Mouse (Mus musculus) embryonic facial prominence, embryonic 12.5 days (tissue): ENCODE data around the gene Cdt1. TPM values are rescaled to one million over a fixed set of nuclear protein-coding genes. Genes with fewer than 3 reads are reported as not detected.
A peak's percentile ranks its signal among the peaks of the same experiment; 100 is the strongest.

Experiments used
- ATAC-seq: fragments of 200-750 bp; cut with Nextera tagmentation; 2 replicates; pipeline ENCODE4 v1.8.0; 2017; ENCODE audit not compliant: insufficient number of reproducible peaks, insufficient read depth, low FRiP score, low TSS enrichment
- H3K27ac ChIP-seq: fragments of 300-500 bp; sonication (generic); 2 replicates; pipeline ENCODE4 v1.5.1; 2016; ENCODE audit warnings: mild to moderate bottlenecking
- H3K27me3 ChIP-seq: fragments of 300-500 bp; sonication (generic); 2 replicates; pipeline ENCODE4 v1.6.1; 2016; ENCODE audit warnings: mild to moderate bottlenecking, moderate library complexity
- H3K36me3 ChIP-seq: fragments of 300-500 bp; sonication (generic); 2 replicates; pipeline ENCODE4 v1.6.1; 2016; ENCODE audit warnings: mild to moderate bottlenecking
- H3K4me1 ChIP-seq: fragments of 300-500 bp; sonication (generic); 2 replicates; pipeline ENCODE4 v1.6.1; 2016
- H3K4me2 ChIP-seq: fragments of 300-500 bp; sonication (generic); replicated peaks from 2 replicates; pipeline ENCODE4 v1.6.1; 2016; ENCODE audit warnings: mild to moderate bottlenecking, moderate library complexity
- H3K4me3 ChIP-seq: fragments of 300-500 bp; sonication (generic); 2 replicates; pipeline ENCODE4 v1.5.1; 2016; ENCODE audit warnings: mild to moderate bottlenecking
- H3K9ac ChIP-seq: fragments of 300-500 bp; sonication (generic); 2 replicates; pipeline ENCODE4 v1.6.1; 2016; ENCODE audit warnings: mild to moderate bottlenecking, moderate library complexity
- H3K9me3 ChIP-seq: fragments of 300-500 bp; sonication (generic); 2 replicates; pipeline ENCODE4 v1.6.1; 2016; ENCODE audit warnings: mild to moderate bottlenecking, moderate library complexity
- WGBS: fragments of 180-500 bp; shearing (Covaris S2); methylation state at CpG from one replicate; pipeline ENCODE4 v1.1.7; 2016; 5-methylcytosine and 5-hydroxymethylcytosine counted together
- polyA plus RNA-seq: library from polyadenylated mRNA; unstranded; fragments of >200 nt; fragmentation: Nextera tagmentation; extraction: Ambion mirVana; gene quantifications from 2 replicates; pipeline ENCODE4 v1.2.1, GENCODE M21; 2016

Gene Cdt1
- polyA plus RNA-seq, 1 experiment from 2014 or later = 41.6 TPM

DNA sequence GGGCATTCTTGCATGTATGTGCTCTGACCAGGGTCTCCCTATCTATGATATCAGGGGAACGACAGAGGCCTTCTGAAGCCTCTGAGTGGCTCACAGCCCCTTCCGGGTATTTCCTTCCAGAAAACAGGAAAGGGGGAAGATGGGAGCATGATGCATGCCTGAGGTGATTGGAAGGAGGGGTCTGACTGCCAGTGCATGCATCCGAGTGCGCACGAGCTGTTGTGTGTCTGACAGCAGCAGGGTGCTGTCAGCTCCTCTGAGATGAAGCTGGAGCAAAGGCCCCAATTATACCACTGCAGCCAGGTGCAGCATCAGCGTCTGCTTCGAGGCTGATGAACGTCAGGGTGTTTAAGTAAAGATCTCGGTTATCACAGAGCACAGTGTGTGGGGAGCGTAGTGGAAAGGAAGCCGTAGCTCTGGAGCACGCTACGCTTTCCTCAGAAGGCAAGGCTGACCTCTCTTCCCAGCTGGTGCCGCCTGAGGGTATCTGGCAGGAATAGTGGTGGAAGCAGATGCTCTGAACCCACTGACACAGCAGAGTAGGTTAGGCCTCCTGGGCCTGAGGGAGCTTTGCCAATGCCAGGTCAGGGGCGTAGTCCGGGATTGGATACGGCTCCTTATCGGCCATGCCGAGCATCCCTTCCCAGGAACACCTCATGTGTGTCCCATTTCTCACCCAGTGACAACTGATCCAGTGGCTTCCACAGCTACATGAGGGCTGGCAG, 26.1 kb downstream of the Cdt1 start:
- Histone ChIP-seq H3K36me3 (no peaks in the 10 kb centered on the region), H3K27ac (no peak overlapping the region), H3K27me3 (no peaks in the 10 kb centered on the region), H3K9ac (no peak overlapping the region), H3K9me3 (no peaks in the 10 kb centered on the region), H3K4me3 (no peak overlapping the region), H3K4me1 (no peaks in the 10 kb centered on the region), H3K4me2 (no peak overlapping the region)
- WGBS = 72% methylated on average over 19 of the region's 19 CpGs
- ATAC-seq = no peak

- no peak for ATAC-seq
- no peaks in the 10 kb centered on the region for H3K27me3 ChIP-seq
Observed at GRCm38 (mm10) chr8:122596031-122596430, 28.2 kb downstream of the Cdt1 start.

DNA sequence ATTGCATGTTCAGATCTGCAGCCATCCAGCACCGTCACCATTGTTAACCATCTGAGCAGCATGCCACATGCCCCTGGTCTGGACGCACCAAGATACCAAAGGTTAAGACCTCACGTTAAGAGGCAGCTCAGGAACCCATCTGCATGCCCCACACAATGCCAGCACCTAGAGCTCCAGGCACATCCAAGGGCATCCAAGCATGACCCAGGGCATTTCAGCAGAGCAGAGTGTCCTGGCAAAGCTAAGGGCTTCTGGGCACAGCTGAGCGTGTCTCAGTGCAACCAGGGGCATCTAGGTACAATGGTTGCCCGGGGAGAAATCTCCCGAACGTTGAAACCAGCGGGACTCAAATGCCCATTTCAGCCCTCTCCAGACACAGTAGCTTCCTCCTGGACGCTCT, 32.9 kb downstream of the Cdt1 start:
- H3K27me3 ChIP-seq = no peaks in the 10 kb centered on the region
- no peak overlapping the region for H3K27ac ChIP-seq
- no peak for ATAC-seq
- H3K9ac ChIP-seq = no peak overlapping the region
- no peaks in the 10 kb centered on the region for H3K9me3 ChIP-seq
- no peaks in the 10 kb centered on the region for H3K4me1 ChIP-seq
- no peak overlapping the region for H3K4me2 ChIP-seq
- H3K36me3 ChIP-seq = 0 out of 2 replicates have a peak, but pooled peaks cover 6% of the 10 kb centered on the region
- no peak overlapping the region for H3K4me3 ChIP-seq
- WGBS = 93% methylated on average over 9 of the region's 9 CpGs

More at GRCm38 (mm10) chr8:122596031-122596430, 28.2 kb downstream of the Cdt1 start:
- Histone ChIP-seq H3K4me1 (no peaks in the 10 kb centered on the region), H3K36me3 (0 out of 2 replicates have a peak, but pooled peaks cover 6% of the 10 kb centered on the region), H3K4me3 (no peak overlapping the region), H3K4me2 (no peak overlapping the region), H3K27ac (no peak overlapping the region), H3K9ac (no peak overlapping the region), H3K9me3 (no peaks in the 10 kb centered on the region)
- 49% methylated on average over 4 of the region's 4 CpGs for WGBS

GRCm38 (mm10) chr8:122604640-122605039, 36.8 kb downstream of the Cdt1 start:
- no peak for ATAC-seq

DNA sequence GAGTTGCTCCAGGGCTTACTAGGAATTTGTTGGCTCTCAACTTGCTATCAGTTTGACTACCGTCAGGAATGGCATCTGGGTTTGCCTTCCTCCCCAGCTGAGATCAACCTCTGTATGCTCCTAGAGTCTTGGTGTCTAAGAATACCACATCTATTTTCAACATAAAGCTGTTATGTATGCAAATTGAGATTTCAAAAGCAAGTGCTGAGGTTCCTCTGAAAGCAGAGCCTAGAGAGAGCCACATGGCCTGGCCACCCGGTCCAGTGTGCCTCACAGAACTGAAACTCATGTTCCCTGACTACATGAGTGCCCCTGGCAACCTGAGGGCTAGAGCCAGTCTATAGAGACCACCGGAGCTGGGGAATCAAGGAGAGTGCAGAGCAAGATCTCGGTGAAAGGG, 37.6 kb downstream of the Cdt1 start:
- 78% methylated on average over 4 of the region's 4 CpGs for WGBS

More at GRCm38 (mm10) chr8:122604640-122605039, 36.8 kb downstream of the Cdt1 start:
- WGBS = 67% methylated on average over 1 of the region's 1 CpGs
- H3K9ac ChIP-seq = no peak overlapping the region
- no peaks in the 10 kb centered on the region for H3K4me1 ChIP-seq
- H3K27me3 ChIP-seq = no peaks in the 10 kb centered on the region
- no peak overlapping the region for H3K4me3 ChIP-seq
- H3K36me3 ChIP-seq = no peaks in the 10 kb centered on the region
- H3K4me2 ChIP-seq = no peak overlapping the region
- no peak overlapping the region for H3K27ac ChIP-seq
- H3K9me3 ChIP-seq = no peaks in the 10 kb centered on the region

GRCm38 (mm10) chr8:122606810-122607209, 39.0 kb downstream of the Cdt1 start:
- no peak overlapping the region for H3K4me2 ChIP-seq
- no peak overlapping the region for H3K9ac ChIP-seq
- no peak for ATAC-seq
- H3K4me3 ChIP-seq = no peak overlapping the region
- H3K9me3 ChIP-seq = no peaks in the 10 kb centered on the region
- H3K27me3 ChIP-seq = no peaks in the 10 kb centered on the region
- H3K36me3 ChIP-seq = no peaks in the 10 kb centered on the region
- H3K27ac ChIP-seq = no peak overlapping the region
- H3K4me1 ChIP-seq = peaks cover 7% of the 10 kb centered on the region
- WGBS = 82% methylated on average over 11 of the region's 12 CpGs

More for the DNA sequence above, 37.6 kb downstream of the Cdt1 start:
- H3K4me3 ChIP-seq = no peak overlapping the region
- H3K9me3 ChIP-seq = no peaks in the 10 kb centered on the region
- H3K9ac ChIP-seq = no peak overlapping the region
- peaks cover under 1% of the 10 kb centered on the region; the same call in 1 of the 2 replicates for H3K4me1 ChIP-seq
- H3K27me3 ChIP-seq = no peaks in the 10 kb centered on the region
- ATAC-seq = no peak
- no peaks in the 10 kb centered on the region for H3K36me3 ChIP-seq
- no peak overlapping the region for H3K27ac ChIP-seq
- H3K4me2 ChIP-seq = no peak overlapping the region

GRCm38 (mm10) chr8:122610209-122610608, 42.4 kb downstream of the Cdt1 start:
- 64% methylated on average over 4 of the region's 4 CpGs for WGBS
- peak overlapping the region; percentile 88; the same call in 1 of the 2 replicates for H3K4me2 ChIP-seq
- peaks cover 16% of the 10 kb centered on the region for H3K4me1 ChIP-seq
- no peak overlapping the region for H3K9ac ChIP-seq
- H3K9me3 ChIP-seq = no peaks in the 10 kb centered on the region
- ATAC-seq = no peak
- peaks cover 14% of the 10 kb centered on the region for H3K36me3 ChIP-seq
- no peaks in the 10 kb centered on the region for H3K27me3 ChIP-seq
- H3K4me3 ChIP-seq = peak overlapping the region; percentile 76; the same call in 1 of the 2 replicates
- H3K27ac ChIP-seq = no peak overlapping the region

- no peak; the same call in 1 of the 2 replicates for ATAC-seq
- Histone ChIP-seq H3K9me3 (no peaks in the 10 kb centered on the region), H3K9ac (peak overlapping the region; percentile 66), H3K4me3 (peak overlapping the region; percentile 76), H3K4me1 (peaks cover 16% of the 10 kb centered on the region), H3K27me3 (no peaks in the 10 kb centered on the region), H3K27ac (0 out of 2 replicates have a peak overlapping the region, but pooled peaks have one; percentile 60), H3K36me3 (peaks cover 14% of the 10 kb centered on the region), H3K4me2 (peak overlapping the region; percentile 88)
- 4% methylated on average over 20 of the region's 20 CpGs for WGBS
Observed at GRCm38 (mm10) chr8:122610612-122611277, 42.9 kb downstream of the Cdt1 start.

DNA sequence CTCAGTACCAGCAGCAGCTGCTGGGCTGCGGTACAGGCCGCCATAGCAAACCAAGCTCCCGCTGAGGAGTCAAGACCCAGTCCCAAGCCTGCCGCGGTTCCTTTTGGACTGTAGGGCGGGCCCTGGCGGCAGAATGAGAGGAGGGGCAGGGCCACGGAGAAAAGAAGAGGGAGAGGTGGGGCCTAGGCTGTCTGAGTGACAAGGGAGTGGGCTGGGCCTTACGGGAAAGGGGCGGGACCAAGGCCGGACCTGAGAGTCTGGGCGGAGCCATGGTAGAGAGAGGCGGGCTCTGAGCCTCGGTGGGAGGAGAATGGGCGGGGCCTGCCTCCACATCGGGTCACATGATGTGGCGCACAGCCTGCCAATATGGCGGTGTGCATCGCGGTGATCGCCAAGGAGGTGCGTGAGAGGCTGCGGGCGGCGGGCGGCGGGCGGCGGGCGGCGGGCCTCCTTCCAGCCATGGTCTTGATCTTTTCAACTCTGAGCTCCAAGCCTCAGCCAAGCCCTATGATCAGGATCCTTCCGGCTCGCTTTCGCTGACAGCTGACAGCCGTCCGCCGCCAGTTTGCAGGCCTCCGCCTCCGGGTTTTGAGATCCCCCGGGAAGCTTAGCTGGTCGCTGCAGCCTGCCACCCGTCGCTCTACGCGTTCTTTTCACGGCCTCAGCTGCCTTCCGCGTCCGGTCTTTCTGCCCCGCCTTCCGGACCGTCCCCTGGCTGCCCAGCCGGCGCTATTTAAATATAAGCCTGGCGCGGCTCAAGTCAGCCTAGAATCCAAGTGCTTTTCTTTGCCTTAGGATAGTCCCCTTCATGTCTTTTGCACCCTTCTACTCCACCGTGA, 43.7 kb downstream of the Cdt1 start, which contains the start of the genes Galns and Trappc2l:
Gene Galns, minus strand, starts transcription at position 169 of the 839 bp plus-strand sequence.
Gene Trappc2l, plus strand, starts transcription at position 346 of the 839 bp plus-strand sequence.
- peak within 1 kb of the TSS; percentile 76 for H3K4me3 ChIP-seq
- H3K4me2 ChIP-seq = peak within 1 kb of the TSS; percentile 88
- WGBS = under 1% methylated on average over 56 of the region's 57 CpGs
- H3K4me1 ChIP-seq = peaks cover 16% of the 10 kb centered on the region
- no peaks in the 10 kb centered on the region for H3K27me3 ChIP-seq
- peaks cover 14% of the 10 kb centered on the region for H3K36me3 ChIP-seq
- H3K27ac ChIP-seq = peak within 1 kb of the TSS; percentile 70
- H3K9me3 ChIP-seq = no peaks in the 10 kb centered on the region
- peak; percentile 96 for ATAC-seq
- H3K9ac ChIP-seq = peak within 1 kb of the TSS; percentile 66

- WGBS = 59% methylated on average over 9 of the region's 9 CpGs
- Histone ChIP-seq H3K36me3 (peaks cover 14% of the 10 kb centered on the region), H3K4me1 (peaks cover 24% of the 10 kb centered on the region), H3K9ac (no peak overlapping the region), H3K27me3 (no peaks in the 10 kb centered on the region), H3K4me2 (no peak overlapping the region), H3K9me3 (no peaks in the 10 kb centered on the region), H3K4me3 (no peak overlapping the region), H3K27ac (peak overlapping the region; percentile 37; the same call in 1 of the 2 replicates)
- ATAC-seq = no peak
Observed at GRCm38 (mm10) chr8:122616181-122616905, 48.5 kb downstream of the Cdt1 start.
